Mouse (Mus musculus) MEL-GATA-1-ER (cell line): Measurements from ENCODE around the gene Ccnd3.
A peak's percentile ranks its signal among the peaks of the same experiment; 100 is the strongest.

Experiments
- DNase-seq: peaks from one replicate; pipeline ENCODE4 v3.0.0-alpha.2; 2012; ENCODE audit warnings: low read depth; ENCODE audit errors: extremely low read depth

The Ccnd3 gene

DNA sequence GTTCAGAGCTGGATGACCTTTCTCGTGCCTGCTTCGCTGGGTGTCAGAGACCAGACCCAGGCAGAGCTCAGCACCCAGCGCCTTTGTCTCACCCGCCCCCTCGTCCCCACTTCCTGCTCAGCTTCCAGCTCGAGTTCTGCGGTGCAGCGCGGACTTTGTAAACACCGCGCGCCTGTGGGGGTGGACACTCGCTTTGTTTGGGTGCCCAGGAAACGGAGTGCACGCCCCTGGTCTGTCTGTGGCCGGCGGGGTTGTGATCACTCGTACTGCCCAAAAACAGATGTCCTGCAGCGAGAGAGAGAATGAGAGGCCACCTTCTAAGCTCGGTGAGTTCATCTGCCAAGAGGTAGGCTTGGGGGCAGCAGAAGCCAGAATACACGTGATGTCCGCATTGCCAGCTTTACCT is at the start of gene Ccnd3:
TSS of gene Ccnd3 (plus strand) at position 111 of the 406 bp plus-strand sequence.
- DNase-seq, result no peak

DNA sequence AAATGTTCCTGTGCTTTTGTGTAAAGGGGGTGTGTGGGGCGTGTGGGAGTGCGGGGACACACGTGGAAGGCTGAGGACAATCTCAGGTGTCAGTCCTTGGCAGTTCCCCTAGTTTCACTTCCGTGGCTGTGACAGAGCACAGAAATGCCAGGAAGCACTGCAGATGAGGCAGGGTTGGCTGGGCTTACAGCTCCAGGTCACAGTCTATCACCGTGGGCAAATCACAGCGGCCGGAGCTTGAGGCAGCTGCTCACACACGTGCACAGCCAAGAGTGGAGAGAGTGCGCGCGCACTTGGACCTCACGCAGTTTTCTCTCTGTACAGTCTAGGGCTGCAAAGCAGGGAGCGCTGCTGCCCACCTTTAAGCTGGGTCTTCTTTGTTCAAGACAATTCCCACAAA is 46.5 kb upstream of the Ccnd3 start:
- DNase-seq, result no peak

DNA sequence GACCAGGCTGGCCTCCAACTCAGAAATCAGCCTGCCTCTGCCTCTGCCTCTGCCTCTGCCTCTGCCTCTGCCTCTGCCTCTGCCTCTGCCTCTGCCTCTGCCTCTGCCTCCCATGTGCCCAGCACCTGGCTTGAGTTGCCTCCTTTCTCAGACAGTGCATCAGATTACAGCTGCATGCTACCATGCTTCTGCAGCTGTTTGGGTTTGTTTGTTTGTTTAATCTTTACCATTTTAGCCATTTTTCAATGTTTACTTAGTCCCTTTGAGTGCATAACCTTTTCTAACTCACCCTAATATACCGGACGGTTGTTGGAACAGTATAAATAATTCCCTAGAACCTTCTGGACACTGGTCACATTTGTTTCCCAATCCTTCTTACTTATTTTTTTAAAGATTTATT is 45.9 kb upstream of the Ccnd3 start:
- no peak for DNase-seq

DNA sequence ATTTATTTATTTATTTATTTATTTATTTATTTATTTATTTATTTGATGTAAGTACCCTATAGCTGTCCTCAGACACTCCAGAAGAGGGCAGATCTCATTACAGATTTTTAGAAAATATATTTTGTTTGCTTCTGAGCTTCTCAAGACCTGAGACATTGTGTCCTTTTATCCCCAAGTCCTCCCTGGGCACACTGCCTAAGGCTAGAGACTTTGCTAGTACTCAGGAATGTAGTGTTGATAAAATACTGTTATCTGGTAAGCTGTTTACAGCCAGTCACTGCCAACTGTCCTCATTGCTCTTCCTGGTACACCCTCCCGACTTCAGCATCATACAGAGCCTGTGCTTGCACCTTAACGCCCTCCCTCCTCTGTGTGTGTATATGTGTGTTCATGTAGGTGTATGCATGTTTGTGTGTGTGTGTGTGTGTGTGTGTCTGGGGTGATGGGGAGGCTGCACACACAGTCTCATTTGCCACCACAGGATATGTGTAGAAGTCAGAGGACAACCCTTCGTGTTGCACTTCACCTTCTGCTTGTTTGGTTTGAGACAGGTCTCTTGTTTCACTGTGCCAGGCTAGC is 45.4 kb upstream of the Ccnd3 start:
- no peak for DNase-seq

DNA sequence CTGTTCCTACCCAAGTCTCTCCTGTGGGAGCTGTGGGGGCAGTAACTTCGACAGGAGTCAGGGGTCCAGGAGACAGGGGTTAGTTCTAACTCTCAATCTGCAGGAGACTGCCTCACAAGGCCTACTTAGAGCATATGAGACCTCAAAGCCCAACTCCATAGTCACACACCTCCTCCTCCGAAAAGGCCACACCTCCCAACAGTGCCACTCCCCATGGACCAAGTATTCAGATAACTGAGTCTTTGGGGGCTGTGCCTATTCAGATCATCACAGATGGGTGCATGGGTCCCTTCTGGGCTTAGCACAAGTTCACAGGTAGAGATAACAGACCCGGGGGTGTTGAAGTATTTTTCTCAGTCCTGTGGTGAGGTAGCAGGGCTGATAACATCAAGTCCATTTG is 43.2 kb upstream of the Ccnd3 start:
- DNase-seq, result no peak

DNA sequence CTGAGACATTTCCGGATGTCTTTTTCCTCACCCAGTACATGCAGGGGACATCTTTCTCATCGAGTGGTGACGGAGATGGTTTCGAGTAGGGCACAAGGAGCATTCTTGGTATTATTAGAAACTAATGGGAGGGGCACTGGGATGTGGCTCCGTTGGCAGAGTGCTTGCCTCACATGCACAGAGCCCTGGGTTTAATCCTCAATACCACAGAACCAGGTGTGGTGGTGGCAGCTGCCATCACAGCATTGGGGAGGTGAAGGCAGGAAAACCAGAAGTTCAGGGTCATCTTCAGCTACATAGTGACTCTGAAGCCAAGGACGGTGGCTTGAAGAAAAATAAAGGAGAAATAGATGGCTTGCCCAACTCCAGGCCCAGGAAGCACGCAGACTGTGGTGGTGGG is 42.6 kb upstream of the Ccnd3 start:
- no peak for DNase-seq

DNA sequence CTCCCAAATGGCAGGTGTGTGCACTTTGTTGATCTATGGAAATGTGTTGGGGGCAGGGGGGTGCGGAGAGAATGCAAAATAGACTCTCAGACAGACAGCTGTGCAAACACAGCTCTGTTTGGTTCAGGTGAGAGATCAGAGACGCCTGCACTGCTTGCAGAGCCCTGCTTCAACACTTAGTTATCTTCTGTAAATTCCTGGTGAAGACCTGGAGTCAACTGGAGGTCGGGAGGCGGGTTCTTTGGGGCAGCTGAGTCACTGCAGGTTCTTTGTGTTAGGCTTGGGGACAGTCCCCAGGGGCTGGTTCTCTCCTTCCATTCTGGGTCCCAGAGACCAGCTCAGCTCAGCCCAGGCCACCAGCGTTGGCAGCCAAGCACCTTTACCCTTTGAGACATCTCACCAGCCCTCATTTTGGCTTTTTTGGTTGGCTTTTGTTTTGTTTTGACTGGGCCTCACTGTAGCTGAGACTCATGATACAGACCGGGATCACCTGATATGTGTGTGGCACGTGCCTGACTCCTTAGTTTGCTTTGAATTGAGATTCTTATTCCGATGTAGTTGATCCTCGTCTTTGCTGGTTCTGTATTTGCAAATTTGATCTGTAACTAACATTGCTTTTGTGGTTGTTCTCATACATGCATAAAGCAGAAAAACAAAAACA is 42.0 kb upstream of the Ccnd3 start:
- DNase-seq, result no peak

DNA sequence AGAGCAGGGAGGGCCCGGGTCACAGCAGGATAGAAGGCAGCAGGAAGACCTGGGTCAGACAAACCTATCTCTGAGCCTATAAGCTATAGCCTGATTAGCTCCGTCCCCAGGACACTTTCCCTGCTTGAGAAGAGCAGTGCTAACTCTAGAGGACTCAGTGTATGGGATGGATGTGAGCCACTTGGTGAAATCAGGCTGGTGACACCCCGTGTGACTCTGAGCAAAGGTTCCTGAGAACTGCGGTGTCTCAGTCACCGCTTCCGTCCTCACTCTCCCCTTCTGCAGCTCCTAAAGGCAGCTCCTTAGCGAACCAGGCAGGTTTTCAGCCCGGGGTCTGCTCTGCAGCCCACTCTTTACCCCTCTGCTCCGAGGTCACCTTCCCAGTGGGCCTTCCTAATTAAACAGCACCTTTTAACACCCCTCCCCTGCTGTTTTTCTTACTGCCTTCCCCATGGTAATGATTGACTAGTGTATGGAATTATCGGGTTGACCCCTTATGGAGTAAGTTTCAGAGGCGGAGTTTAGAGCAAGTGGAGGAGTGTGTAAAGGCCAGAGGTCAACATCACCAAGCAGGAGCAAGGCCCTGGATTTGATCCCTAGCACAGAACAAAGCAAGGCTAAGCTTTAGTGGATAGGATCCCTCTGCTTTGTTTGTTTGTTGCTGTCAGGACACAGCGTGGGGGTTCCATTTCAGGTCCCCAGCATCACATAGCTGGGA is 40.4 kb upstream of the Ccnd3 start:
- no peak for DNase-seq

DNA sequence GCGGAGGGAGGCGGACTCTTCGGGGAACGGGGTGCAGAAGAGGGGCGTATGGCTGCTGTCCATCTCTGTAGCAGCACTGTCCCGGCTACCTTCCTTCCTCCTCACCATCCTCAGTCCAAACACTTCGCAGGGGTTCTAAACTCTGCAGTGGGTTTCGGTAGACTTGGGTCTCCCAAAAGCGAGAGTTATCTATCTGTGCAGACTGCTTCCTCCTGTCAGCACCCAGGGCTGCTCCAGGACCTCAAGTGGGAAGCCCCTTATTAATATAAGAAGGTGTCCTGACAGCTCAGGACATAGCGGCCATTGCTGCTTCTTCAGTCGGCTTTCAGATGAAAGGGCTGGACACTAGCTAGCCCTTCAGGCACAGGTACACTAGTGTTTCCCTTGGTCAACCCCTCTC is 39.8 kb upstream of the Ccnd3 start:
- DNase-seq, result peak; percentile 51

DNA sequence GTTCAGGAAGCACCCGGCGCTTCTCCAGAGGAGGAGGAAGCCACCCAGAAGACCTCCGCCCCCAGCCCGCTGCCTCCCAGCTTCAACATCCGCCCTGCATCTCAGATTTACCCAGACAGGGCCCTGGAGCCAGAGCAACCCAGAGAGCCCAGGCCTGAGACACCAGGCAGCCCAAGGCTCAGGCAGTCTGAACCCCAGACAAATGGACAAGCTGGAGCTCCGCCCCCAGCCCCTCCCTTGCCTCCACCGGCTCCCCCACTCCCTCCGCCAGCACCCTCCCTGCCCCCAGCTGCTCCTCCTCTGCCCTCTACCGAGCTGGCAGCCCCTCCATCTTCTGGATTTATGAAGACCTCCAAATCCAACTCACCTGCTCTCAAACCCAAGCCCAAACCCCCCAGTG is 38.6 kb upstream of the Ccnd3 start:
- DNase-seq, result no peak

DNA sequence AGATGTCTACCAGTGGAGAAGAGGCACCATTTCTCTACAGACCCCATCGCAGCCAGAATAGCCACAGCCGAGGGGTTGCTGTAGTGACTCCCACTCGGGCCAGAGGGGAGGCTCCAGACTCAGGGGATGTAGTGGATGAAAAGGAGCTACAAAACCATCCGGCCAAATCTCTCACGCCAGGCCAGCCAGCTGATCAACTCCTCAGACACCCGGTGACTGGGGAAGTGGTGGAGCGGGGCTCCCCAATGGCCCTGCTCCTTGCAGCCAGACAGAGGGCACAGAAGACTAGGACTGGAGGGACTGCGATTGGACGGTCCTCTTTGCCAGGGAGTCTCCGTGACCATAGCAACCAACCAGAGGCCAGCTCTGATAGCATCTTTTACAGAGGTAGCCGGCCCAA is 37.2 kb upstream of the Ccnd3 start:
- DNase-seq, result no peak

DNA sequence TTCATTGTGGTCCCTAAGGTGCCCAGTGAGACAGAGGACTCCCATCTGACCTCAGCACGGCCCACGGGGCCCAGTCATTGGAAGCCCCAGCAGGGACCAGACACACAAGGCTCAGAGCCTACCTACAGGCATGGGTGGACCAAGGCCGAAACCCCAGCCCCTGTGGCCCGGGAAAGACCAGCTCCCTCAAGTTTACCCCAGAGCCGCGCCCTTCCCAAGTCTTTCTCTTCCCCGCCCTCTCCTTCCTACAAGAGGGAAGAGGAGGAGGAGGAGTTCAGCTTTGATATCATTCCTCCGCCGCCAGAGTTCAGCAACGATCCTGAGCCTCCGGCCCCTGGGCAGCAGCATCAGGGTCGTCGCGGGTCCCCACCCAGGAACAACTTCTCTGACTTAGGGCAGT is 36.8 kb upstream of the Ccnd3 start:
- DNase-seq, result no peak

DNA sequence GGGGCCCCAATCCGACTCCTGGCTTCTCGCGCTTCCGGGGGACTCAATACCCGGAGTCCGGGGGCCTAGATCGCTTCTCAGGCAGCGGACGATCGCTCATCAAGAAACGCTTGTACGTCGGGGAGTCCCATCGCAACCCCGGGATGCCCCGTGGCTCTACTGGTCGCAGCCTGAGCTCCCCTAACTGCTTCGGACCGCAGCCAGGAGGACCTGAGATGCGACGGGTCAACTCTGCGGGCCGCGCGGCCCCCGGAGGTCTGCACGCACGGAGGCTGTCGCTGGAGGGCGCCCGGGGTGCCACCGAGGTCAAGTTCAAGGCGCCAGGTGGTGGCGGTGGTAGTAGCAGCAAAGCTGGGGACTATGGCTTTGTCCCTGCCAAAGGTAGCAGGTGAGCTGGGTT is 36.4 kb upstream of the Ccnd3 start:
- no peak for DNase-seq

DNA sequence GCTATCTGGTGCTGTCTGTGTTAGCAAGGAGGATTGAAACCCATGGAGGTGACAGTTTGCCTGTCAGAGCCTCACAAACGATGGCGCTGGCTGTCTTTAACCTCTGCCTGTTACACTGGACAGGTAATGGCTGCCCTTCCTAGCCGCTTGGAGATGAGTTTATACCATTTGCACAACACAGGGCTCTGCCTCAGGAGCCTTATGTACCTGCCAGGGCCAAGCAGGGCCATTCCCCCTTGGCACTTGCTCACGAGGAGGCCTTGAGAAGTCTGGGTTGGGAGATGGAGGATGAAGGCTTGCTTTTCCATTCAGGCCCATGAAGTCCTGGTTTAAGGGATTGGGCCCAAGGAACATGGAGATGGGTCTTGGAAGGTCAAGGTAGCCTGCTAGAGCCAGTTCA is 35.2 kb upstream of the Ccnd3 start:
- no peak for DNase-seq

DNA sequence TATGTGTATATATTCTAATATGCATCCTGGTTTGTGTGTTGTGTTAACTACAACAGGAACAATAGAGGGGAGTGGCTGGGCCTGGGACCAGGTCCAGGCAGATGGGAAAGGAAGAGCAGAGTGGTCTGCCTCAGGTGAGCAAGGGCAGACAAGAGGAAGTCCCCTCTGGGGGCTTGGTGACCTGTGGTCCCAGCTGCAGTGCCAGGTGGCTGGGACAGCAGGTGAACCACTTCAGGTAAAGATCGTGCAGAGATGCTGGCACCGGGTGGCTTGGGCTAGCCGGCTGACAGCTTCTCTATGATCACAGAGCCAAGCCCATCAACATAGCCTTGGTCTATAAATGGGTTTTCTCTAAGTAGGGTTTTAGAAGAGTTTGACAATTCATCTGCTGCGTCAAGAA is 34.7 kb upstream of the Ccnd3 start:
- no peak for DNase-seq

DNA sequence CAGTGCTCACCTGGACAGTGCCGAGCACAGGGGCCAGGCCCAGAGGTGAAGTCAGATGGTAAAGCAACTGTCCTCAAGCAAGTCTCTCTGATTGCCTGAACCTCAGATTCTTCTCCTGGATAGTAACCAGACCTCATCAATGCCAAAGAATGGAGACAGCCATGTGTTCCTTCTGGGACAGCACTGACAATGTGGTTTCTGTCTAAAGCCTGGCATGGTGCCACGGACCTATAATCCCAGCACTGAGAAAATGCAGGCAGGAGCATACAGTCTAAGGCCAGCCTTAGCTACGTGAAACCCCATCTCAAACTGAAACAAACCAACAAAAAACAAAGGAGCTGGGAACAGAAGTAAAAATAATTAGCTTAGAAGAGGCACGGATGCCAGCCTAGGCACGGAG is 34.2 kb upstream of the Ccnd3 start:
- DNase-seq, result no peak

DNA sequence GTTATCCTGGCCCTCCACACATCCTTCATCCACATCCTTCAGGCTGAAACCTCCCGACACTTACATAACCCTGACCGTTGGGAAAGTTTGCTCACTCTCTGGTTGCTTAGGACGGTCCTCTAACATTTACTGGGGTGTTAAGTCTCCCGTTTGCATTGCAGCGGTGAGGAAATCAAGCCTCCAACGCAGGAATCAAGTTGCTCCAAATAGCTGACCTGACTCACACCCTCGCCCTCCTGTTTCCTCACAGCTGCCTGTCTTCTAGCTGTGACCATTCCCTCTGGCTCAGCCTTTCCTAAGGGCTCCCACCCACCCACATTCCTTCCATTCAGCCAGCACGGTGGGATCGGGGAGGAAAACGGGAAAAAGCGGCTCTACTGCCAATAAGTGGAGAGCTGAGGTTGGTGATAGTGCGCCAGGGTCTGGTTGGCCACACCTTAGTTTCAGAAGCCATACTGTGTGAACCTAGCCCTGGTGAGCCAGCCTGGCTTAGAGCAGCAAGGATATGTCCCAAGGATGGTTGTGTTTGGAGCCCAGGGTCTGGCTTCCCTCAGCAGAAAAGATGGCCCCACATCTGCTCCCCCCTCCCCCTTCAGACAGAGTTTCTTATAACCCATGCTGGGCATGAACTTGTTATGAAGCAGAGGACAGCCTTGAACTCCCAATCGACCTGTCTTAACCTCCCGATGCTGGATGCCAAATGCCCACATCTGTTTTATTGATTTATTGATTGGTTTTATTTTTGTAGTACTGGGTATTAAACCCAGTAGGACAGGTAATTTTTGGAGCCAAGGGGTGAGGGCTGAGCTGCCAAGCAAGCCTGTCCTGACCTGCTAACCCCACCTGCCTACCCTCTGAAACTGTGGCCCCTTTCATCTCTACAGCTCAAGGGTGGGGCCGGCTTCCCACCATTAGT is 32.2 kb upstream of the Ccnd3 start:
- DNase-seq, result no peak

DNA sequence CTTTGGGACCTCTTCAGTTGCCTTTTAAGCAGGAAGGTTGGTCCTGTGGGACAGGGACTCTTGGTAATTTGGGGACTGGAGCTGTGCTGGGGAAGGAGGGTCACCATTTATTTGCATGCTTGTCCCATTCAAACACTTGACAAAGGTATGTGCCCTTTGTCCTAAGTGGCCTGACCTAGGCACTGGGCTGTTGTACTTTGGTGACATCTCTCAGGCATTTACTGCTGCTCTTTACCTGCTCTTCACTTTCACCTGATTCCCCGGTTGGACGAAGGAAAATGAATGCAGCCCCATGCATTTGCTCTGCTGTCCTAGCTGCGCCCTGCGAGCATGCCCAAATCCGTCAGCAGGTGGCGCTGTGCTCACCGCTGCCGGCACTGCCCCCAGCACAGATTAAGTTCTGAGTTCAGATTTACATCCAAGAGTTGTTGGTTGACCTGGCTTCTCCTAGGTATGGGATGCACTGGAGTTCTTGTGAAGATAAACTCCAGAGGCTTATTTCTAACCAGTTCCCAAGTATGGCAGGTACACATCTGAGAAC is 31.3 kb upstream of the Ccnd3 start:
- peak; percentile 20 for DNase-seq

DNA sequence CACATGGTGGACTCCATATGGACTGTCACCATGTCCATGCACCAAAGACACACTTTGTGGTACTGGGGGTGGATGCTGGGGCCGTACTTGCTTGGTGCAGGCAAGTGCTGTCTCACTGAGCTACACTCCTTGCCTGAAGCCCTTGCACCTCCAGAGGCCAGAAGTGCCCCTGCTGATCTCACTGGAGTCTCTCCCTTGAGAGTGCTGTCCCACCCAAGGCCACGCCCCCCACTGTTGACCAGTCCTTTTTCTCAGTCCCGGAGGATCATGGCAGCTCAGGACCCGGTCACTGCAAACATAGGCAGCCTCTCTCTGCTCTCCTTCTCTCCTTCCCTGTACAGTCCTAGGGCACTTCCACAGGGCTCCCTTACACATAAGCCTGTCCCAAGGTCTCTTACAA is 30.6 kb upstream of the Ccnd3 start:
- DNase-seq, result no peak

DNA sequence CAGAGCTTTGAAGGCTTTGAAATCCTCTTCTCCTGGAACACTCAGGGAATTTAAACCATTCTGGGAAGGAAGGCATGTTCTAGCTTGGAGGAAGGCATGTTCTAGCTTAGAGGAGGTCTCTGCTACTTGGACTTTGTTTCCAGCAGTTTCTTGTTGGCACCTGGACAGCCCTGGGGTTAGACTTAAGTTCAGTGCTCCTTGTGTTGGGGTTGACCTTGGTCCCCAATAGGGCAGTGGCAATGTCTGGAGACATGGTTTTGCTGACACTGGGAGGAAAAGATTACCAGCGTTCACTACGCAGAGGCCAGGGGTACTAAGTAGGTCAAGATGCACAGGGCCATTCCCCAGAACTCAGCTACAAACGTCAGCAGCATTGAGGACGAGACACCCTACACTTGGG is 29.7 kb upstream of the Ccnd3 start:
- DNase-seq, result no peak

DNA sequence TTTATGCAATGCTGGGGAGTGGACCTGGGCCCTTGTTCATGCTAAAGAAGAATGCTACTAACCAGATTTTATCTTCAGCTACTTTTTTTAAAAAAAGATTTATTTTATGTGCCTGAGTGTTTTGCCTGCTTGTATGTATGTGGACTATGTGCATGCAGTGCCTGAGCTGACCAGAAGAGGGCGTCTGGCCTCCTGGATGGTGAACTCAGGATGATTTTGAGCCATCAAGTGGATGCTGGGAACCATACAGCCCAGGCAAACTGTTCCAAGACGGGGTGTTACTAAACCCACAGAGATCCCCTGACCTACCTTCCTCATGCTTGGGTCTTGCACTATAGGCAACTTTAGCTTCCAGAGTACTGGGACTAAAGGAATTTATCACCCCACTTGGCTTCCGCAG is 29.1 kb upstream of the Ccnd3 start:
- DNase-seq, result peak; percentile 28

DNA sequence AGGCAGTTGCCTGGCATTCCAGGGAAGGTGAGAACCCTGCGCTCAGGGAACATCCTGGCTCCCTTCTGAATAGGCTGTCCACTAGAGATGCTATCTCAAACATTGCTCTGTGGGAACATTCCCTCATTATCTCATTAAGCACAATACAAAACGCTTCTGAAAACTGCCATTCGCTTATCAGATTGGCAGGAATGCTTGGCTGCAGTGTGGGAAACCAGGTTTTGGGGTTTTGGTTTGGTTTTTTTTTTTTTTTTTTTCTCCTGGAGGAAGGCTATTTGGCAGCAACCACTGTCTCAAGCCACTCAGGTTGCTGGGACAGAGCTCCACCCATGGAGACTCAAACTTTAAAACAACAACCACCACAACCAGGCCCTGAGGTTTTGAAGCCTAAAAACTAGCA is 25.0 kb upstream of the Ccnd3 start:
- DNase-seq, result no peak
